Mouse (Mus musculus): ENCODE data around the gene Ralgps1.

DNA sequence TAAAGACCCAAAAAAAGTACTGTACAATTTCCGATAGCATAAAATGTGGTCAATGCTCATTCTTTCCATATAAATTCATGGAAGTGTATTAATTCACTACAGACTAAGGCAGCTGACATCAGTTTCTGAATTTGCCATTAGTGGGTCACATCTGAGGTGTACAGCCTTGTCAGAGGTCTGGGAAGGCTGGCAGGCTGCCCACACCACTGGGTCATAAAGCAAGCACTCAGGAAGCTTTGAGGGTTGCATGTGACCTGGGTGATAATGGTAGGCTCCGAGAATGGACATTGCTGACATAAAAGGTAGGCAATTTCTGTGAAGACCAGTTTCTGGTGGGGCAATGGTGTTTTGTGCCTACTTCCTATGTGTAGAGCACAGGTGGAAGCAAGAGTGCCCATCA is 183.4 kb downstream of the Ralgps1 start:
- no peak for TF ChIP-seq CTCF (IDR thresholded peaks at IDR 0.05)
- TF ChIP-seq EP300 (IDR thresholded peaks at IDR 0.05), result no peak
